Mouse (Mus musculus) adrenal gland, adult 2 months (tissue): ENCODE measurements around the gene H2-M5. TPM values are rescaled to one million over a fixed set of nuclear protein-coding genes. Genes with fewer than 3 reads are reported as not detected.
"Not testable (repeated sequence)": the region's sequence is repeated elsewhere in the genome, so short reads cannot be mapped to it uniquely, and the experiment has no call there.

Experiments used
- DNase-seq: peaks from one replicate; pipeline ENCODE4 v3.0.0; 2021
- polyA plus RNA-seq: library from polyadenylated mRNA; depleted of rRNA; stranded (reverse); fragments of >200 nt; gene quantifications from 2 replicates; pipeline ENCODE4 v1.2.3, GENCODE M21; 2012
- total RNA-seq, 2 experiments: library from RNA; stranded (reverse); gene quantifications; 2 replicates each; pipeline ENCODE4 v1.2.3; 2021

H2-M5 gene
- total and polyA plus RNA-seq, 3 experiments, result not detected

DNA sequence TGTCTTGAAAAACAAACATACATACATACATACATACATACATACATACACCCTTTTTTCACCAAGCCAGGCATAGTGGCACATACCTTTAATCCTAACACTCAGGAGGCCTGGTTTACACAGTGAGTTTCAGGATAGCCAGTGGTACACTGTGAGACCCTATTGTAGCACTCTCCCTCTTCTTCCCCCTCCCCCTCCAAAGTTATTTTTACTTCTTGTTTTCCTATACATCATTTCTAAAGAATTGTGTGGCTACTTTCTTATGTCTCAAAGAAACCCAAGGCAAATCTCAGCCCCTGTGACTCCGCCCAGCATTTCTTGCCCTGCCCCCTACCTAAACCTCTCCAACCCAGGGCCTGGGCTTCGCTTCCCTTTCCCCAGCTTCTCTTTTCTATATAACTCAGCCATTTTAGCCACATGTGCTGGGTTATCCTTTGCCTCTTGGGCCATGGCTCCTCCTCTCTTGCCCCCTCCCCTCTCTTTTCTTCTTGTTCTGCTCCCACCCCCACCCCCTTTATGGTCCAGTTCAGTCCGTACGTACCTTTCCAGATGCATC is 4.5 kb upstream of the H2-M5 start:
- no peak for DNase-seq

DNA sequence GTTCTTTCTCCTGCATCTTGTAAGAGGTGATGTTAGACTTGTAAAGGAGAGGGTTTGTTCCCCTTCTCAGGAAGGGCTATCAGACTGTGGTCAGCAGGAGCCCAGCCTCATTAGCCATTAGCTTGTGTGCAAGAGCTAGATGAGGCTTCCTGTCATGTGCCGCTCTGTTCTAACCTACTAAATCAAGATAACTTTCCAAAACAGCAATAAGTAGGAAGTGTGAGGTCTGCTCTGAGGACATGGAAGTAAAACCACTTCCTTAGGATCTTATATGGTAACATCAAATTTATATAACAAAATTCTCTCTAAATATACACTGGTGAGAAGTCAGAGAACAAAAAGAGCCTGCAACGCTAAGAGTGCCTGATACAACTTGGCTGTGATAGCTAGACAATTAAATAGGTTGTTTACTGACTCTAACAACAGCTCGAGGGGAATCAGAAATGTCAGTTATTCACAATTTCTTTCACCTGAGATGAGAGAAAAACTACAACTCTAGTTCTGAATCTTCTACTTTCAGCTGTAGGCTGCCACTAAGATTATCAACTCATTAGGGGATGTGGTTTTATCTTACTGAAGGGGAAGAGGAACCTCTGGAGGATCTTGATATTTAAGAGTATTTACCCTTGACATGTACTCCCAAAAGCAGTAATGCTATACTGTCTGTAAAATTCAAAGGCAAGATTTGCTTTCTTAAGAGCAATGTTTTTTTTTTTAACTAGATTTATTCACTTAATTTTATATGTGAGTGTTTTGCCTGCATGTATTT is 3.2 kb upstream of the H2-M5 start:
- DNase-seq, result no peak

DNA sequence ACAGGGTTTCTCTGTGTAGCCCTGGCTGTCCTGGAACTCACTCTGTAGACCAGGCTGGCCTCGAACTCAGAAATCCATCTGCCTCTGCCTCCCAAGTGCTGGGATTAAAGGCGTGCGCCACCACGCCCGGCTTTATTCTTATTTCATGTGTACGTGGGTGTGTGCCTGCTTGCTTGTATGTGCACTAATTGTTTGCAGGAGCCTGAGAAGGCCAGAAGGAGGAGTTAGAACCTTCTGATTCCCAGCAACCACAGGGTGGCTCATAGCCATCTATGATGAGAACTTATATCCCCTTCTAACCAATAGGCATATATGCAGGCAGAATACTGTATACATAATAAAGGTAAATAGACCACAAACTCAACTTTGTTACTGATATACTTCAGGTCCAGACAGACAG is 1.3 kb upstream of the H2-M5 start:
- DNase-seq, result not testable (repeated sequence)

DNA sequence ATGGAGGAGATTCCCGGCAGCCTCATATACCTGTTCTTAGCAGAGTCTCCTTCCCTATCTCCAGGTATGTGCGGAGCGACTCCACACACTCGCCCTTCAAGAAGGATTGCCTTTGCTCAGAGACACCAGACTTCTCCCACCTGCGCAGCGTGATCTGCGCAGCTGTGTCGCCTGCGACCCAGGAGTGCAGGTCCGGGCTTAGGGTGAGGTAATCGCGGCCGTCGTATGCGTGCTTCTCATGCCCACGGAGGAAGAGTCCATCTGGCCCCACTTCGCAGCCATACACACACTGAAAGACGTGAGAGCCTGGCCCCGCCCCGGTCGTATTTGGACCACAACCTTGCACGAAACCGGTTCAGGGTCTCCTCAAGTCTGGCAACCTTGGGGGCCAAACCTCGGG is 862 bp downstream of the H2-M5 start:
- no peak for DNase-seq

- no peak for DNase-seq
Observed at GRCm38 (mm10) chr17:36982253-36983155, 6.8 kb downstream of the H2-M5 start.

DNA sequence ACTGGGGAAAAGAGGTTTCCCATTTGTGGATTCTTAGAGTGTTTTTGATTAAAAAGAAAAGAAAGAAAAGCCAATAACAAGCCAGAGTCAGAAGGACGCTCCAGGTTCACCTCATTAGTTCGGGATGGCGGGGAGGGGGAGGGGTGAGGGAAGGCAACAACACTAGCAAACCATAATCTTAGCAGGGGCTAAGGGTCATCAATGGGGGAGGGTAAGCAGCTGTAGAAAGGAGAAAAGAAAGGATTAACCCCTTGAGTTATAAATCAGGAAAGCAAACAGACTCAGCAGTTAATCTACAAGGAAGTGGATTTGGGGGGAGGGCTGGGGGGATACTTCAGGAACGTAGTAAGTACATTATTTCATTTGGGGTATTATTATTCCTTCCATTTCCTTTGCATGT is 7.5 kb downstream of the H2-M5 start:
- no peak for DNase-seq

DNA sequence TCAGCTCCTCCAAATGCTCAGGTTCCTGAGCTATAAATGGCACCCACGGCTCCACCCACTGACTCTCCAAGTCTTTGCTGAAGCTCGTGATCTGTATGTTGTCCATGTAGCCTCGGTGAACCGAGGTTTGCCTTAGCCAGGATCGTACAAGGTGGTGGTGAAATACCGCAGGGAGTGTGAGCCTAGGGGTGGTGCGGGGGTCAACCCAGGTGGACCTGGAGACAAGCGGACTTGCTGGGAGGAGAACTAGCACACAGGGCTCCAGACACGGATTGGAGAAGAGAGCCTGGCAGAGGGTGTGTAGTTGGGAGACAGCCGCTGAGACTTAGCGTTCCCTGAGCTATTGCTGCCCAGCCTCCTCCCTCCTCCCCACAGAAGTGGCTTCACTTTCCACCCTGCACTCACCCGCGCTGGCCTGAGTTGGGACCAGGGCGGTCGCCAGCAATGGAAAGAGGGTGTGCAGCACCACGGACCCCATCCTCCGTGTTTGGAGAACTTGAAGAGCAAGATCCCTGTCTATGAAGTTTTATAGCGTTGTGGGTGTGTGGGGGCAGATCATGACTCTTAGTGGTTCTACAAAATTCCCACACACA is 8.0 kb downstream of the H2-M5 start, which contains the start of gene 2410137M14Rik:
Gene 2410137M14Rik (minus strand): TSS at position 17 of the 593 bp plus-strand sequence.
- no peak for DNase-seq

GRCm38 (mm10) chr17:36973271-36973787 is 16.0 kb downstream of the H2-M5 start:
- DNase-seq, result no peak

GRCm38 (mm10) chr17:36972791-36973190 is 16.5 kb downstream of the H2-M5 start:
- no peak for DNase-seq

GRCm38 (mm10) chr17:36971172-36971850 is 18.0 kb downstream of the H2-M5 start:
- DNase-seq, result no peak

DNA sequence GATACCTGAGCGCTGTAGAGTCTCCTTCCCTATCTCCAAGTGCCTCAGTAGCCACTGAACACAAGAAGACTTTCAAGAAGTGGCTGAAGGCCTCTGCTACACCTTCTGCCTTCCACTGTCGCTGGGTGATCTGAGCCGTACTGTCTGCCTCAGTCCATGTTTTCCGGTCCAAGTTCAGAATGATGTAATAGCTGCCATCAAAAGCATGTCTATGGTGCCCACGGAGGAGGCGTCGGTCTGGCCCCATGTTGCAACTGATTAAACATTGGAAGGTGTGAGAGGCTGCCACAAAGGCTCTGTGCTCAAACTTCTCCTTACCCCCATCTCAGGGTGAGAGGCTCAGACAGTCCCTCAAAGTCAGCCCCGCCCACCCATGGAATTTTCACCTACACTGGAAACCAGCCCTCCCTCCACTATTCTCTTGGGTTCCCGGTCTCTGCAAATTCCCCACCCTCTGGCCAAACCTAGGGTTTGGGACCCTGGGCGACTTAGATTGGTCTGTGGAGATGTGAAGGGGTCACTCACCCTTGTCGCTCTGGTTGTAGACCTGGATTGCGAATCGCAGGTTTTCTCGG is 18.9 kb downstream of the H2-M5 start:
- no peak for DNase-seq

GRCm38 (mm10) chr17:36966875-36967274 is 22.5 kb downstream of the H2-M5 start:
- no peak for DNase-seq

DNA sequence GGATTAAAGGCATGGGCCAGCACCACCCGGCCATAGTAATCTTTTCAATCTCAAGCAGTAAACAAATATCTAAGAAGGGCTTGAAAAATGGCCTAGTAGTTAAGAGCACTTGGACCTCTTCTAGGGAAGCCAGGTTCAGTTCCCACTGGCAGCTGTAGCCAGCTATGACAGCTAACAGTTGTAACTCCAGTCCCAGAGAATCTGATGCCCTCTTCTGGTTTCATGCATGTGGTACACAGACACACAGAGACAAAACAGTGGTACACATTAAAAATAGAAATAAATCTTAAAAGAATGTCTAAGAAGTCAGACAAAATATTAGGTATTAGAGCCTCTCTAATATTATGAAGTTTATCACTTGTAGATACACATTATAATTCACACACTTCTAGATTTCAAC is 28.2 kb downstream of the H2-M5 start:
- DNase-seq, result no peak

- no peak for DNase-seq
Observed at GRCm38 (mm10) chr17:36958884-36959283, 30.5 kb downstream of the H2-M5 start.

GRCm38 (mm10) chr17:36957999-36958743 is 31.2 kb downstream of the H2-M5 start, which contains the start of the genes Znrd1 and Znrd1as:
Gene Znrd1 (minus strand): TSS chr17:36958559.
Gene Znrd1as (plus strand): TSS chr17:36958592.
- DNase-seq, result peak; percentile 96

DNA sequence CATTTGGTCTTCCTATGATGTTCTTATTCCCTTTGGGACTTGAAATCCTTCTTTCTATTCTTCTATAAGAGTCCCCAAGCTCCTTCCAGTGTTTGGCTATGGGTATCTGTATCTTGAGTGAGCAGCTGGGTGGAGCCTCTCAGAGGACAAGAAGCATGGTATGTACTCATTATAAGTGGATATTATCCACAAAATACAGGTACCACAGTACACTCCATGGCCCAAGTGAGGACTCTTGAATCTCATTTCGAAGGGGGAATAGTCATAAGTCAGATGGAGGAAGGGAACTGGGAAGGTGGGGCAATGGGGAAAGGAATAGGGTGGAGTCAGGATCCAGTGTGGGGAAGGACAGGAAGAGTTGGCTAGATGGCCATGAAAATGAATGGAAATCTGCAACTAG is 36.3 kb downstream of the H2-M5 start:
- DNase-seq, result no peak

DNA sequence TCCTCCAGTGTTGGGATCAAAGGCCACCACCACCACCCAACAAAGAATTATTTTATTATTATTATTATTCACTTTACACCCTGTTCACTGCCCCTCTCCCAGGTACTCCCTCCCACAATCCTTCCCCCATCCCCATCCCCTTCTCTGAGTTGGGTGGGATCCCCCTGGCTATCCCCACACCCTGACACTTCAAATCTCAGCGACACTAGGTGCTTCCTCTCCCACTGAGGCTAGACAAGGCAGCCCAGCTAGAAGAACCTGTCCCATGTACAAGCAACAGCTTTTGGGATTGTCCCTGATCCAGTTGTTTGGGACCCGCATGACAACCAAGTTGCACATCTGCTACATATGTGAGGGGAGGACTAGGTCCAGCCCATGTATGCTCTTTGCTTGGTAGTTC is 36.7 kb downstream of the H2-M5 start:
- no peak for DNase-seq

GRCm38 (mm10) chr17:36950981-36951947 is 38.1 kb downstream of the H2-M5 start, which contains the start of gene Ppp1r11:
Gene Ppp1r11 (minus strand): TSS chr17:36951741.
- peak; percentile 97 for DNase-seq

DNA sequence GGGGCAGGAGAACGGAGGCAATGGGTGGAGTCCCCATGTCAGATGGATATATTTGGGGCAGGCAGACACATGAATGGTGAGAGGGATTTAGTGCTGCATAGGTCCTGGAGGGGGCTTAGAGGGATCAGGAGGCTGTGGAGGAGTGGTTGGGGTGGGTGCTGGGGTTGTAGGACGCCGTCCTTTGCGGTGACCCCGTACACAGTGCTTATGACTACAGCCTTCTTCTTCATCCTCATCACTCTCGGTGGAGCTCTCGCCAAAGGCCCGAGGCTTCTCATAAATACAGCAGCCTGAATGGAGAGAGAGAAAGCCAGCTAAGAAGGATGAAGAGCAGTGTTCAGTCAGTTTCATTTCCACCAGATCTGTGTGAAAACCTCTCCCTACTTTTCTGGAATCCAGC is 40.1 kb downstream of the H2-M5 start:
- DNase-seq, result no peak
